Mouse (Mus musculus) neural tube, embryonic 14.5 days (tissue): ENCODE results near the gene Lrfn2. TPM values are rescaled to one million over a fixed set of nuclear protein-coding genes. Genes with fewer than 3 reads are reported as not detected.
A peak's percentile ranks its signal among the peaks of the same experiment; 100 is the strongest.

ENCODE experiments used
- ATAC-seq: fragments of 200-750 bp; cut with Nextera tagmentation; 2 replicates; pipeline ENCODE4 v1.8.0; 2017; ENCODE audit warnings: low read depth, mild to moderate bottlenecking, moderate TSS enrichment, moderate library complexity
- H3K27ac ChIP-seq: fragments of 300-500 bp; sonication (generic); 2 replicates; pipeline ENCODE4 v1.5.1; 2014; ENCODE audit warnings: low read depth, mild to moderate bottlenecking, control low read depth, low read length, moderate library complexity, mixed read lengths
- H3K27me3 ChIP-seq: fragments of 300-500 bp; sonication (generic); 2 replicates; pipeline ENCODE4 v1.6.1; 2014; ENCODE audit warnings: low read length; ENCODE audit not compliant: control insufficient read depth, insufficient read depth
- H3K36me3 ChIP-seq: fragments of 300-500 bp; sonication (generic); 2 replicates; pipeline ENCODE4 v1.6.1; 2014; ENCODE audit warnings: low read length, mixed read lengths; ENCODE audit not compliant: control insufficient read depth, insufficient read depth
- H3K4me1 ChIP-seq: fragments of 300-500 bp; sonication (generic); 2 replicates; pipeline ENCODE4 v1.6.1; 2014; ENCODE audit warnings: low read length; ENCODE audit not compliant: control insufficient read depth, insufficient read depth
- H3K4me2 ChIP-seq: fragments of 300-500 bp; sonication (generic); 2 replicates; pipeline ENCODE4 v1.6.1; 2014; ENCODE audit warnings: mild to moderate bottlenecking, low read depth, low read length, control low read depth
- H3K4me3 ChIP-seq: fragments of 300-500 bp; sonication (generic); 2 replicates; pipeline ENCODE4 v1.5.1; 2014; ENCODE audit warnings: low read depth, low read length, control low read depth, mixed read lengths
- H3K9ac ChIP-seq: fragments of 300-500 bp; sonication (generic); replicated peaks from 2 replicates; pipeline ENCODE4 v1.6.1; 2014; ENCODE audit warnings: low read depth, mild to moderate bottlenecking, control low read depth, low read length, mixed read lengths
- H3K9me3 ChIP-seq: fragments of 300-500 bp; sonication (generic); 2 replicates; pipeline ENCODE4 v1.6.1; 2016; ENCODE audit warnings: low read length; ENCODE audit not compliant: control insufficient read depth
- whole genome bisulfite sequencing: fragments of 180-500 bp; shearing (Covaris S2); extraction: QIAGEN DNeasy Blood & Tissue Kit; methylation state at CpG from one replicate; pipeline ENCODE4 v1.1.7; 2014; 5-methylcytosine and 5-hydroxymethylcytosine counted together
- polyA plus RNA-seq: library from polyadenylated mRNA; unstranded; fragments of >200 nt; fragmentation: Nextera tagmentation; extraction: Ambion mirVana; gene quantifications from 2 replicates; pipeline ENCODE4 v1.2.1, GENCODE M21; 2014

The Lrfn2 gene
- polyA plus RNA-seq, 1 experiment from 2014 or later = 9.8 TPM

- Histone ChIP-seq H3K4me2 (no peak overlapping the region), H3K4me1 (no peaks in the 10 kb centered on the region), H3K36me3 (no peaks in the 10 kb centered on the region), H3K9ac (no peak overlapping the region), H3K27me3 (no peaks in the 10 kb centered on the region), H3K4me3 (no peak overlapping the region), H3K27ac (no peak overlapping the region), H3K9me3 (no peaks in the 10 kb centered on the region)
- 79% methylated on average over 8 of the region's 8 CpGs for WGBS
- no peak for ATAC-seq
Measured at GRCm38 (mm10) chr17:49018774-49019488, 86.8 kb downstream of the Lrfn2 start.

GRCm38 (mm10) chr17:49029556-49030268 is 97.5 kb downstream of the Lrfn2 start:
- Histone ChIP-seq H3K9ac (no peak overlapping the region), H3K4me2 (no peak overlapping the region), H3K4me3 (no peak overlapping the region), H3K27me3 (no peaks in the 10 kb centered on the region), H3K4me1 (0 out of 2 replicates have a peak, but pooled peaks cover 4% of the 10 kb centered on the region), H3K27ac (no peak overlapping the region), H3K9me3 (no peaks in the 10 kb centered on the region), H3K36me3 (no peaks in the 10 kb centered on the region)
- 39% methylated on average over 11 of the region's 11 CpGs for WGBS
- ATAC-seq = peak; percentile 45; the same call in 1 of the 2 replicates

GRCm38 (mm10) chr17:49030269-49030615 is 98.1 kb downstream of the Lrfn2 start:
- no peak overlapping the region for H3K9ac ChIP-seq
- no peak overlapping the region for H3K4me2 ChIP-seq
- H3K4me1 ChIP-seq = 0 out of 2 replicates have a peak, but pooled peaks cover 4% of the 10 kb centered on the region
- no peaks in the 10 kb centered on the region for H3K36me3 ChIP-seq
- H3K4me3 ChIP-seq = no peak overlapping the region
- ATAC-seq = no peak
- no peaks in the 10 kb centered on the region for H3K27me3 ChIP-seq
- H3K27ac ChIP-seq = no peak overlapping the region
- WGBS = 79% methylated on average over 7 of the region's 7 CpGs
- no peaks in the 10 kb centered on the region for H3K9me3 ChIP-seq

GRCm38 (mm10) chr17:49030841-49031240 is 98.7 kb downstream of the Lrfn2 start:
- 0 out of 2 replicates have a peak, but pooled peaks cover 4% of the 10 kb centered on the region for H3K4me1 ChIP-seq
- no peak overlapping the region for H3K4me2 ChIP-seq
- ATAC-seq = no peak
- no peak overlapping the region for H3K9ac ChIP-seq
- H3K27me3 ChIP-seq = no peaks in the 10 kb centered on the region
- no peak overlapping the region for H3K4me3 ChIP-seq
- 96% methylated on average over 5 of the region's 5 CpGs for WGBS
- no peak overlapping the region for H3K27ac ChIP-seq
- no peaks in the 10 kb centered on the region for H3K36me3 ChIP-seq
- H3K9me3 ChIP-seq = no peaks in the 10 kb centered on the region

- no peak overlapping the region for H3K27ac ChIP-seq
- no peak for ATAC-seq
- no peak overlapping the region for H3K4me3 ChIP-seq
- H3K9me3 ChIP-seq = no peaks in the 10 kb centered on the region
- H3K27me3 ChIP-seq = no peaks in the 10 kb centered on the region
- no peak overlapping the region for H3K4me2 ChIP-seq
- no peak overlapping the region for H3K9ac ChIP-seq
- H3K4me1 ChIP-seq = 0 out of 2 replicates have a peak, but pooled peaks cover 4% of the 10 kb centered on the region
- H3K36me3 ChIP-seq = no peaks in the 10 kb centered on the region
- 76% methylated on average over 8 of the region's 8 CpGs for WGBS
Measured at GRCm38 (mm10) chr17:49031790-49032189, 99.6 kb downstream of the Lrfn2 start.

- H3K4me3 ChIP-seq = no peak overlapping the region
- no peak for ATAC-seq
- no peak overlapping the region for H3K27ac ChIP-seq
- H3K9me3 ChIP-seq = no peaks in the 10 kb centered on the region
- no peaks in the 10 kb centered on the region for H3K36me3 ChIP-seq
- H3K27me3 ChIP-seq = no peaks in the 10 kb centered on the region
- H3K9ac ChIP-seq = no peak overlapping the region
- H3K4me1 ChIP-seq = 0 out of 2 replicates have a peak, but pooled peaks cover 4% of the 10 kb centered on the region
- H3K4me2 ChIP-seq = no peak overlapping the region
Measured at GRCm38 (mm10) chr17:49033276-49033675, 101.1 kb downstream of the Lrfn2 start.

- Histone ChIP-seq H3K4me1 (0 out of 2 replicates have a peak, but pooled peaks cover 4% of the 10 kb centered on the region), H3K9me3 (no peaks in the 10 kb centered on the region), H3K9ac (no peak overlapping the region), H3K4me2 (no peak overlapping the region), H3K27me3 (no peaks in the 10 kb centered on the region), H3K4me3 (no peak overlapping the region), H3K27ac (no peak overlapping the region), H3K36me3 (no peaks in the 10 kb centered on the region)
- 17% methylated on average over 5 of the region's 5 CpGs for WGBS
- ATAC-seq = 0 out of 2 replicates have a peak, but pooled peaks have one; percentile 22
Measured at GRCm38 (mm10) chr17:49033686-49034250, 101.6 kb downstream of the Lrfn2 start.

GRCm38 (mm10) chr17:49035052-49035451 is 102.9 kb downstream of the Lrfn2 start:
- 28% methylated on average over 6 of the region's 6 CpGs for WGBS
- Histone ChIP-seq H3K4me3 (no peak overlapping the region), H3K4me1 (0 out of 2 replicates have a peak, but pooled peaks cover 4% of the 10 kb centered on the region), H3K9me3 (no peaks in the 10 kb centered on the region), H3K4me2 (no peak overlapping the region), H3K27ac (no peak overlapping the region), H3K9ac (no peak overlapping the region), H3K36me3 (no peaks in the 10 kb centered on the region), H3K27me3 (no peaks in the 10 kb centered on the region)
- no peak for ATAC-seq
